Mouse (Mus musculus) right cerebral cortex, postnatal 10 days (tissue): ENCODE data around the gene Spata17.

Experiments used
- DNase-seq, 2 experiments: peaks; one replicate each; pipeline ENCODE4 v3.0.0; 2021; ENCODE audit warnings: low spot score in 2 of 2

The Spata17 gene

DNA sequence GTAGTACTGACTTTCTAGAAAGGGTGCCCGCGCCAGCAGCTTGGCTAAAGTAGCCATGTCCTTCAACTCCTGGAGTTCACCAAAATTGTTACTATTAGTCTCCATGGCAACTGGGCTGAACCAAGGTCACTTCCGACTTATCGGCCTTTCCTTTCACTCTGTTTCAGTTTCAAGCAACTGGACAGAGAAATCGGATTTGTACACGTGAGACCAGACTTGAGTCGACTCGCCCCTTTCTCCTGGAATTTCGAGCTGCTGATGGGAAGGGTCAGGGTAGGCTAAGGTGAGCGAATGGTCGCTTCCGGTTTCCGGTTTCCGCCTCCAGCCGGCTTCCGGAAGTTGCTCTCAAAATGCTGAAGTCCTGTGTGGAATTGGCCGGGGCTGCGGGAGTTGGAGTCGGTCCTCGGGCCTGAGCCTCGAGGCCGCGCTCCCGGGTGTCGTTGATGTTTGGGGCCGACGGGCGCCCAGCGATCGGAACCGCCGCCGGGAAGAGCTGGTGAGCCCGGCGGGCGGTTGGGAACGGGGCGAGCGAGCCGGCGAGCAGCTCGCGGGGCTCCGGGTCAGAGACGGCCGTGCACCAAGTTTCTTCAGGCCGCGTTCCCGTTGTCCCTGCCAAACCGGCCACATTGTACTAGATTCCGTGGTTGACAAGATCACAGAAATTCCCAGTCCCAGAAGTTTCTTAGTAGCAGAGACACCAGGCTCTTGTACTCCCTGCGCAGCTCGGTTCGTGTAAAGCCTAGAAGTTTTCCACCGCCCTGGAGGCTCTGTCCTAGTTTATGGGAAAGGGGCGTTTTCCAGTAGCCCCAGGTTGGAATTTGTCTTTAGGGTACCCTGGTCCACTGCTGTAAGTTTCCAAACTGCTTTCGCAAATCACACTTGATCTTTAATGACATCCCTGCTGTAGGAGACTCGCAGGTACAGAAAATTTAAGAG lies at the start of gene Spata17, which contains the start of gene Gpatch2:
TSS of gene Spata17 (minus strand) at position 285 of the 936 bp plus-strand sequence.
TSS of gene Gpatch2 (plus strand) at position 328 of the 936 bp plus-strand sequence.
- DNase-seq, result peak; percentile 84 to 88

DNA sequence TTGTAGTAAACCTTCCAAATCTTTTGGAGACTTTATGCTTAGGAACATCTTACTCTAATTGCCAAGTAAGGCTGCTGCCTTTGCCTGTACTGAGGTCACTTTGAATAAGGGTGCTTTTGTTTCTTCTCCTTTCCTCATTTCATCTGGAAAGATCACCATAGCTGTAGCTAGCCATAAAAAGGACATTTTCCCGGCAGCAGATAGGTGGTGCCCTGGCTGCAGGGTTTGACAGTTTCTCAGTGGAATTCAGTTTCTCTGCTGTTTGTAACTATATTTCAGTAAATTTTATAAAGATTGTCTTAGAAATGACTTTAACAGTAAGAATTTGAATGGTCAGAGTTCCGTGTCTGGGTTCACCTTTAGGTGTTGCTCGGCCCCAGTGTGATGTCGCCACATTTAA lies 43.5 kb upstream of the Spata17 start:
- DNase-seq, result no peak

DNA sequence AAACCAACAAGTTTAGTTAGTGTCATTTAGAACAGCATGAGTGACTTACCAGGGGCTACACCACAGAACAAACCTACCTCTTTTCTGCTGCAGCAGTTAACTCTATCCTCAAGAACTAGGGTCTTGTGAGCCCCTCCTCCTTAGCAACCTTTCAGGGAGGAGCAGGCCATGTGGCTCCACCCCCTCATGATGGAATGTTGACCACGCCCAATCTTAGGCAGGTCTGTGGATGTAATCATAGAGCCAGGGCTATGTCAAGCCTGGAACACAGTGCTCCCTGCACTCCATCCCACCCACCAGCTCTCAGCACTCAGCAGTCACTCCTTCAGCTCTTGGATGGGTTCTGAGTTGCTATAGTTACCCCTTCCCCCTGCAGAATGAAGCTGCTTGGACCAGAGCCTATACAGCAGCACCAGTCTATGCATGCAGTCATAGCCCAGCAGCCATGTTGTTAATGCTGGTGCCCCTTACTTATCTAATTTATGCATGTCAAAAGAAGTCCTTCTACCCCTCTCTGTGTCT lies 35.5 kb upstream of the Spata17 start:
- peak in 1 of 2 experiments; percentile 41 for DNase-seq

DNA sequence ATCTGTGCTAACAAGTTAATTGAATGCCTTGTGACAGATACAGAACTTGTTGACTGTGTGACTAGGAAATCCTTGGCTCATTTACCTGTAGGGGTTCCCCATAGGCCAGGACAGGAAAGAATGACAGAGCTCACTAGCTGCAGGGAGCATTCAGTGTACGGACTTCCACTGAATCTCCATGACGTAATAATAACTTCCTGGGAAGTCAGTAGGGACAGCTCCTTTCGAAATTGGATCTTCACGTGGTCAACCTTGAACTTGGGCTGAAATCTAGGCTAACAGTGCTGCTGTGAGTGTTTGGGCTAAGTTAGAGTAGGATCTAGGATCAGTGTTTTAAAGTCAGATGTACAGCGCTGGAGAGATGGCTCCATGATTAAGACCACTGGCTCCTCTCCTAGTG lies 29.5 kb upstream of the Spata17 start:
- DNase-seq, result no peak

DNA sequence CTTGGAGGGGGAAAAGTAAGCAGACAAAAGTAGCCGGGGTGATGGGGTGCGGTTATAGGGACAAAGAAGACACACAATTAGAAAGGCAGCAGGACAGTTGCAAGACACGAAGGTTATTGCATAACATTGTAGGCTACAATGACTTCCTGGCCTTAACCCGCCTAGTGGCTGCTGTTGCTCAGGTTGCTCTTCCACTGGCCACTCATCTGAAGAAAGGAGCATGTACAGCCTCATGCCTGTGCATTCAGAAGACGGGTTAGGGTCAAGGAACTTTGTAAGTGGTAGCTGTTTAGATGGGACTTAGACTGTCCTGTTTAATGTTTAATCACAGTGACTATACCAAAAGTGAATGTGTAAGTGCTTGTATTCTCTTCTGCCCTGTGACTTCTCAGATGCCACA lies 26.1 kb upstream of the Spata17 start:
- DNase-seq, result no peak

DNA sequence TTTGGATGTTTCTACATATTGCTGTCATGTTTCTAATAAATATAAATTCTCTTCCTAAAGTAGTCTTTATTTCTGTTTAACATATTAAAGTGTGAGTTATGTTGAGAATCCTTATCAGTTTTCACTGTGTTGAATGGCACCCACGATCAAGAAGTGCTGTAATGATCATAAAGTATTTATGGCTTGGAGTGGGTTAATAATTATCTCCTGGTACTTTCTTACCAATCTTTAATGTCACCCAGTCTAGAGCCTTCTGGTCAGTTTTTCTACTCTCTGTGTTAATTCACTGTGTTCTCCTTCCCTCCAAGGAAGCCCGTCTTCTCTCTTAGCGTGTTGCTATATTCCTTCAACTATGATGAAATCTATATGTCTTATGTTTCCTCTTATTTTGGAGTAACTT lies 25.0 kb upstream of the Spata17 start:
- DNase-seq, result no peak

DNA sequence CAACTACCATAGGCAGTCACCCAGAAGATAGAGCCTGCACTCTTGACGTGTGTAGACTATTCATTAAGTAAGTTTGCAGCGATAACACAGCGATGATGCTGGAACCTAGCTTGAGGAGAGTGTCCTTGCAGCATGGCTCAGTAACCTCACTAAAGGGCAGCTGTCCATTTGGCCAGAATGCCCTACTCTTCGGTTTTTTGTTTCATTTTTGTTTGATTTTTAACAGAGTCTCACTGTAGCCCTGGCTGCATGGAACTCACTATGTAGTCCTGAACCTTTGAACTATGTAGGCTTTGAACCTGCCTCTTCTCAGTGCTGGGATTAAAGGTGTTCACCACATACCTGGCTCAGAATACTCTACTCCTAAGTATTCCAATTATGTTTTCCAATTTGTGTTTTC lies 22.8 kb upstream of the Spata17 start:
- DNase-seq, result no peak

DNA sequence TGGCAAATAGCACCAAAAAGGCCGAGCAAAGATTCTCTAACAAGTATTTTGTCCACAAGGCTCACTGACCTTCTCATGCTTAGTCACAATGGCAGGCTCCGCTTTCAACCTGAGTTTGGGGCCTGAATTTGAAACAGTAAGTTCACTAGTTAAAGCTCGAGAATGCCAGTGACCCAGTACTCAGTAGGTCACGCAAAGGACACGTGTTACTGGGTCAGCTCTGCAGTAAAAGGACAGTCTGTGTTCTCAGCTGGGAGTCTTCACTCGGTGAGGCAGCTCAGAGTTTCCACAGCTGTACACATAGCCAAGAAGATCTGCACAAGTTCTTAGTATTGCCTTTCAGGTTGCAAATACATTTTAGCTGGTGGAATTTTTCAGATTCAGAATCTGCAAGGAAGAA lies 21.0 kb upstream of the Spata17 start:
- DNase-seq, result no peak

DNA sequence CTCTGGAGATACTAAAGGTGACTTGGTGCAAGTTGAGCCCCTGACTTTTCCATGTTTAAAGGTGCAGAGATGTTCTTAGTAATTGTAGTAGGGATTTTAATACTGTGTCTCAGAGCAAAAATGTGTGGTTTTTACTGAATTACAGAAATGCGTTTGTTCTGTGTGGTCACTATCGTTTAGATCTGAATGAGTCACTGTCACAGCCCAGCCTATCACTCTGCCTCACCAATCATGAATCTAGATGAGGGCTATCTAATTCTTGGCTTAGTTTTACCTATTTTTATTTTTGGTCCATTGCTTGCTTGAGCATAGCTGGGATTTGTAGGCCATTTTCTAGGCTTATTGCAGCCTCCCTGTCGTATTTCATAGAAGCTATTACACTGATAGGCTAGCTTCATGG lies 19.9 kb upstream of the Spata17 start:
- no peak for DNase-seq

DNA sequence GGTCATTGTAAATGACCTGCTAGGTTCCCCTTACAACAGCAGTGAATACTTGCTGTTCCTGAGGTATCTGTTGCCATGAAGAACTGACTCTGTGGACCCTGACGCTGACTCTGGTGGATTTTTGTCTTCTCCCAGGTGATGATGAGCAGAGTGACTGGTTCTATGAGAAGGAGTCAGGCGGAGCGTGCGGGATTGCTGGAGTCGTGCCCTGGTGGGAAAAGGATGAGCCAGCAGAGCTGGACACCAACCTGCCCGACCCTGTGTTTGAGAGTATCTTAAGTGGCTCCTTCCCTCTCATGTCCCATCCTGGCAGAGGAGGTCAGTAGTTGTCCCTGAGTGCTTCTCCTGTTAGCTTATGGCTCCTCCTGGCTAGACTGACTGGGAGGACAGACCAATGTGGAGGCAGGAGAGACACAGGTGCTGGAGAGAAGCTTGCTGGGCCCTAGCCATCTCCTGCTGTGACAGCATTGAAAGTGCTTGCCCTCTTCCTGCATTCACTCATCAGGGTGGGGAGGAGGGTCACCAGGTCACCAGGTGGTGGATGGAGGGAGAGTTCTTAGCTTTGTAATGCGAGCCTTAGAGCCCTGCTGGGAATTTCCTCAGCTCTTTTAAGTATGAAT lies 17.8 kb upstream of the Spata17 start:
- DNase-seq, result no peak

DNA sequence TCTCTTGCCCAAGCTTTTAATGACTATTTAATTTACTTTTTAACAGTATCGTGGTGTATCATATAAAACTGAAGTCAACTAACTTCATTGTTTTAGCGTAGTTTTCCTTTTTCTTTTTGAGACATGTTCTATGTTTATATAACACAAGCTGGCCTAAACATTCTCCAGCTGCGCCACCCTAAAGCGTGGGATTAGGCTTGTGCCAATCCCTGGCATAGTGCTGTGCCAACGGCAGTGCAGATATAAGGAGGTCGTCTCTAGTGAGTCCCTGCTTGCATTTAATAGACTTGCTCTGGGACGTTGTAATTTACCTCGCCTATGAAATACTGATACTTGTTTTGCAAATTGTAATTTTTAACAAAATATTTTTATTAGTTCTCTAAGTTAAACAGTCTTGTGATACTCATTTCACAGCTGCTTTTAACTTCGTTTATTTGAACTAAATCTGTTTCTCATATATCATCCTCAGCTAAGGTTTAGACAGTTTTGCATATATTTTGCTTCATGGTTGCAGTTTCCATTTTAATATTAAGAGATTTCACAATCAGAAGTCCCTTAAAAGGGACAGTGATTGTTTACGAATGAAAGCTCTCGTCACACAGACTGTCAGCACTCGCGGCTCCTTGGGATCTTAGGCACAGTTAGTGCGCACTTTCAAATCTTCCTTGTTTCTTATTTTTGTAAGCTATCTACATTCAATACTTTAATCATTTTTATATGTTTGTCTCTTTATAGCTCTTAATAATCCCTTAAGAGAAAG lies 17.1 kb upstream of the Spata17 start:
- DNase-seq, result no peak

DNA sequence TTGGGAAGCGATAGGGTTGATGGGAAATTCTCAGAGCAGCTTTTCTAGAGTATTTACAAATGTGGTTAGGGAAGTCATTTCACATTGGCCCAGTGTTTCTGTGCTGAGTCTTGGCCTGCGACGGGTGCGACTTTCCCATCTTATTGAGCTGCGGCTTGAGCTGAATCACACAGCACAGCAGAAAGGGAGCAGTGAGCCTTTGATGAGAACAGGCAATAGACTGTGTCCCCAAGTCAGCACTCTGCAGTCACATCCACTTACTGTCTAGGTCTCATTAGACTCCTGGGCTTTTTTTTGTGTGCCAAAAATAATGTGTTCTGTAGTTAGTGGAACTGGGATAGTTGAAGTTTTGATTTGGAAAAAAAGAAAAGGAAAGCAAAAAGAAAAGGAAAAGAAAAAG lies 15.0 kb upstream of the Spata17 start:
- no peak for DNase-seq

DNA sequence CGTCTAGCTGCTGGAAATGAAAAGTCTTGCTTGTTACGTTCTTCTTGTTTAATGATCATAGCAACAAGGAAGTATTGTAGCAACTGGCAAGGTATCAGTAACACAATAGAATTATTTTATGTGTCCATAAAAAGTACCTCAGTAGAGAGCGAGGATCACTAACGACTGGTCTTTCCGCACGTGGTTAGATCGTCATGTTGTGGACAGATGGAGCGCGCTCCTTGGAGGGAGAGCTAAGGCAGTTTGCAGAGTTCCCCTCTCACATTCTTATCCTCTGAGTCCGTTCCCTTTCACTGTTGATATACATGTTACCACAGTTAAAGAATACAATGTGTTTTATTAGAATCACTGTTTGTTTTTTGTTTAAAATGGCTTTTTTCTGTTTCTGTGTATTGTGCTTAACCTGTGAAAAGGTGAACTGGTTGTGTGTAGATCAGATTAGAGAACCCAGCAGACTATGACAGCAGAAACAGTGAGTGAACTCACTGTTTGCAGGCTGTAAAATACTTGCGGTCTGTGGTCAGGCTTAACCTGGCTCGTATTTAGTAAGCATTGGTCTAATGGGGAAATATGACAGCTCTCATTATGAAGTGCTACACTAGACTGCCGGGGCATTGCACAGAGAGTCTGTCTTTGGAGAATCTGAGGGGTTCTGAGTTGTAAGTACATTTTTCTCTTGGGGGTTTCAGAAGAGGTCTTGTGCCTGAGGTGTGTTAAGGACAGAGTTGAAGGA lies 13.3 kb upstream of the Spata17 start:
- DNase-seq, result no peak

DNA sequence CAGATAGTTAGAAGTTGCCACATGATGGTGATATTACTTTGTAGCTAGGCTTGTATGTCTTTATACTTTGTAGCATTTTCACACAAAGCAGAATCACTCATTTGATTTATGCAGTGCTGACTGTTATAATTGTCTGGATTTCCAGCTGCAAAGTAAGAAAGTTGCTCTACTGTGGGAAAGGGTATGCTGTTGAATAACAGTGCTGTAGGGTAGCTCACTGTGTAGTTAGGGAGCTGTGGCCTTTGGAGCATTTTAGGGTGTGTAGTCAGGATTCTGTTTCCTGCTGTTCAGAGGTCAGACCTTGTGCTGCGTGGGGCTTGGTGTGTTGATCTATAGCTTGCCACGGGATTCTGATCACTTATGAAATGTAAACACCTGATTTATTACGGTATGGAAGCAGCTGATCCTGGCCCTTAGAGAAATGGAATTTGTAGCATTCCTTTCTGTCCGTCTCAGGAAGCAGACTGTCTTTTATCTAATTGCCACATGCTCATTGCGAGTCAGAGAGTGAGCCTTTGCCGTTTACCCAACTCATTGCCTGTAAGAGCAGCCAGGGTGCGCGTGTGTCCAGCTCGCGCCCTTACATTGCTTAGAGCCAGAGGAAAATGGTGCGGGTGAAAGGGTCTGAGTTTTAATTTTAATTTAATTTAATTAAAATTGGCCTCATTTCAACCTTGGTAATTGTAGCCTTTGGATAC lies 11.2 kb upstream of the Spata17 start:
- no peak for DNase-seq

DNA sequence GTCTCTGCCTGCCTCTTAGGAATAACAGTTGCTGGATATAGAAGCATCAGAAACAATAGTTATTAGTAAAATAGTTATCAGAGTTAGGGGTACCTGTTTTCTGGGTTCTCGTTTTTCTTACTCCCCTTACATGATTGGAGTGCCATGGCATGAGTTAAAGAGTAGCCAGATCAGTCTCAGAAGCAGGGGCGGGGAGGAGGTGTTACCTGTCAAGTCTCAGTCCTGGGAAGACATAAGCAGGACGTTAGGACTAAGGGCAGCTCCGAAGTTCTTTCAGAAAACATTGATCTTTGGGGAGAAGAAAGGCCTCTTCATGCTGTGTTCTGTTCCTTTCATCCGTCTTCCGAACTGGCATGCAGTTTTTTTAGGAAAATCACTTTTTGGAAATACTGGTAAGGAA lies 5.5 kb upstream of the Spata17 start:
- DNase-seq, result no peak

DNA sequence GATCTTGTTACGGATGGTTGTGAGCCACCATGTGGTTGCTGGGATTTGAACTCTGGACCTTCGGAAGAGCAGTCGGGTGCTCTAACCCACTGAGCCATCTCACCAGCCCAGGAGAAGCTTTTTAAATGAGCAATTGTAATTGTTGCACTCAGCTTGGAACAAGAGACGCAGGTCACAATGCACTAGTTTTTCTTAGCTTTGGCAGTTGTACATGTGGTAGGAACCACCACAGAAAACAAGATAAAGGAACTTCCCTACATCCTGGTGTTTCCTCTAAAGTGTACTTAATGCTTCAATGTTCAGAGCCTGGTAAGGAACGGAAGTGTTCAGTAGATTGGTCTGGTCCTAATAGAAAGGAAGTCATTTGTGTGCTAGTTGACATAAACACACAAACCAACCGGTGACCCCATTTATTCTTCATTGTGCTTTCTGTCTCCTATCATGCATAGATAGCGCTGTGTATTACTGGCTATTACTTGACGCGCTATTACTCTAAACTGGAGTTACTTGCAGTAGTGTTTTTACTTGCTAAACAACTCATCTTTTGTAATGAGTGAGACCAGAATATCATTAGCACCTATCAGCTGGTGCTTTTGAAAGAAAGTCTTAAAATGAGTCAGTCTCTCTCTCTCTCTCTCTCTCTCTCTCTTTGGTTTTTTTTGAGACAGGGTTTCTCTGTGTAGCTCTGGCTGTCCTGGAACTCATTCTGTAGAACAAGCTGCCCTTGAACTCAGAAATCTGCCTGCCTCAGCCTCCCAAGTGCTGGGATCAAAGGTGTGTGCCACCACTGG lies 1.6 kb upstream of the Spata17 start:
- no peak for DNase-seq

DNA sequence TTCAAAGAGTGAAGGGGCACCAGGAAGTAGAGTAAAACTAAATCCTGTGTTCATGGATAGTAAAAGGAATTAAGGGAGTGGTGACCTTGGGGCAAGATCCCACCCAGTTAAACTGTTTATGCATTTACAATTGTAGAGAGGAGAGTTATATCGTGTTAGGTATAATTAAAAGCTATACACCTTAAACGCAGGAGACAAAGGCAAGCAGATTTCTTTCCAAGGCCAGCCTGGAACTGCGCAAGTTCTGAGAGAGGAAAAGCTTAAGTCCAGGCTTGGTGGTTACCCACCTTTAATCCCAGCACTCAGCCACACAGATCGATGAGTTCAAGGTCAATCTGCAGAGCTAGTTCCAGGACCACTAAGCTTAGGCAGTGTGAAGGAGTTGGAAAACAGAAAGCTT lies 4.5 kb downstream of the Spata17 start:
- no peak for DNase-seq

DNA sequence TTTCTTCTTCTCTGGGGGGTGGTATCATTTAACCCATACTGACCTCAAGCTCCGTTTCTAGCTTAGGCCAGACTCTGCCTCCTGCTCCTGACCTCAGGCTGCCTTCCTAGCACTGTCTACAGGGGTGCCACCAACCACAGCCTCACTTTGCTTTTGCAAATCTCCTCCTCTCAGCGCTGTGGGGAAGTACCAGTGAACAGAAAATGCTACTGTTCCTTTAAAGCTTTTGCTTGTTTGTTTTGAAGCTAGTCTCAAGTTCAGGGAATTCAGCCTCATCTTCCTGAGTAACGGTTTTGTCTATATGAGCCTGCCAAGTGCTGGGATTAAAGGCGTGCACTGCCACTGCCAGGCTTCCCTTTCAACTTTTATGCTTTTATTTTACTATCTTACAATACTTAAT lies 5.8 kb downstream of the Spata17 start:
- DNase-seq, result no peak

DNA sequence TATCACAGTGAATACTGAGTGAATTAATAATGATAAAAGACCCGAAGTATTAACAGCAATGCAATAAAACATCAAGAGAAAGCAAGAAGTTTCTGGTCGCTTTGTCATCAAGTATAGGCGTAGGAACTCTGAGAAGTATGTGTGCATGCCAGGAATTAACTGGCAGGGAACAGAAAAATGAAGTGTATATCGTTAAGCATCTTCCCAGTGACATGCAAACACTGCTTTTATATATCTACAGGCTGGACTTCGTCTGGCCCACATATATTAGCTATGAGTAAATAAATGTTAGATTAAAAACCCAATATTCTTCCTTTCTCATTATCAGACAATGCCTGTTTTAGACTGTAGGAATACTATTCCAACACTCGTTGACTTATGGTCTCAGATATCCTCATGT lies 9.8 kb downstream of the Spata17 start:
- DNase-seq, result no peak

DNA sequence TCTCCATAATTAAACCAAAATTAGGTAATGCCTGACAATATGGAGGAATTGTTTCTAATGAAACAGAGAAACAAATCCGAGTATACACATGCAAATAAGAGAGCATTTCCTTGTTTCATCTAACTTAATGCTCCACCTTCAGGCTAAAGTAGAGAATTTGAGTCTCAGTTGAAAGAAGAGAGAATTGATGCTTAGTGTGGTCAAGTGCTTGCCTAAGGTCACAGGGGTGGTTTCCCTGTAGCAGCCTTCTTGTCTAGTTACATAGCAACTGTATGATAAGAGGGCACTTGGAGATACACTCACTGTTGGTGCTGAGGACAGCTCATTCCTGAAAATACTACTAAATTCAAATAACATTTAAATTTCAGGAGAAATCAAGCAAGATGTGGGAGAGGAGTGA lies 36.7 kb downstream of the Spata17 start:
- DNase-seq, result no peak
